Mouse (Mus musculus): Measurements from ENCODE around the gene Raver2.

Raver2 gene

DNA sequence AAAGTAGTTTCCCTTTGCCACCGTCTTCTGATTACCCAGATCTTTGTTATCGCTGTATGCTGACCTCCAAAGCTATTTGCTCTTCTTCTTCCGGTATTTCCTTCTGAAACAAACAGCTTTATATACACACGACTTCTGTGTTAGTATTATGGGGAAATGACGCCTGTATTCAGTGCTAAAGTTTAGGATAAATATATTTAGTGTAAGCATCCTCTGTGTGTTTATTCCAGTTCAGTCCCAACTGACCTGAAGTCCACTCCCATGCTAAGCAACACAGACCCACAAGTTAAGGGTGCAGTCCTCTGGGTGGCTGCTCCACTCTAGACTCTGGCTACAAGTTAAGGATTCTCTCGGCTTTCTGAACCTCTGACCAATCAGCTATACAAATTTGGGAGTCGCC, 52.2 kb downstream of the Raver2 start:
- no peak for DNase-seq

DNA sequence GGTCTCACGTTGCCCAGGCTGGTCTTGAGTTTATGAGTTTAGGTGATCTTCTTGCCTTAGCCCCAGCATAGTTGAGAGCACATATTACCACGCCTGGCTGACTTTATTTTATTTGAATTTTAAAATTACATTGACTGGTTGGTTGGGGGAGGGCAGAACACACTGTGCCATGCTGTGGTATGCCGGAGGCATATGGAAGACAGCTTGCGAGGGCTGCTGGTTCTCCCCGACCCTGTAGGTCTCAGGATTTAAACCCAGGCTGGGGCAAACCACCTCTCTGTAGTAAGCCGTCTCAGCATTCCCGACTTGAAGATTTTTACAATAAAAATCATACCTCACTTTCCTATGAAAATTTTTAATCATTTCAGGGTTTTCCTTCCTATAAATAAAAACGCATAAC, 66.2 kb downstream of the Raver2 start:
- DNase-seq, result no peak

DNA sequence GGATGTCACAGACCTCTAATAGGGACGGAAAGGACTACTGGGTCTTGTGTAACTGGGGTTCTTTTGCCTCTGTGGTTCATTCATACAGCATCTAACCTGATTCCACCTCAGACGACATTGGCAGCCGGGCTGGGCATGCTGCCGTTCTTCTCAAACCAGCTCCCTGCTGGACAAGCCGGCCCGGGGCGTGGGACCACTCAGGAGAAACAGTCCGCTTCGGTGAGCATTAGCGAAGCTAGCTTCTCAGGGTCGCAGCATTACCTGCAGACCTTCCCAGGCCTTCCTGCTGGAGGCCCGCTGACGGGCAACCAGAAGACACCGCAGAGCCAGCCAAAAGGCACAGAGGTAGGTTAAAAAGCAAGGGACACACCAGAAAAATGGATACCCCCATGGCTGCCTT, 67.1 kb downstream of the Raver2 start:
- no peak for DNase-seq

DNA sequence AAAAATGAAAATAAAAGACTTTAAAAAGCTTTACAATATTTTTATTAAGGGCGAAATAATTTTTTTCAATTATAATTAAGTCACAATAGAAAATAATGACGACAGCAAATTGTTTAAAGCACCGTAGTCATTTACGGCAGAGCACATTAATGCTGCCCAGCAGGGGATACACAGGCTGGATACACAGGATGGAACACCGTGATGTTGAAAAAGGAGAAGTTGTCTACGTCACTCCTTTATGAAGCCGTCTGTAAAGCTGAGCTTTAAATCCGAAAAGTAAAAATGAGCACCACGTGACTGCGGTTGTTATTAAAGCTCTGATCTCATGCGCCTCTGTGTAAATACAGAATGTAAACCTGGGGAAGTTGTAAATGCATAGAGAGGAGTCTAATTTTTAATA, 69.2 kb downstream of the Raver2 start:
- no peak for DNase-seq

DNA sequence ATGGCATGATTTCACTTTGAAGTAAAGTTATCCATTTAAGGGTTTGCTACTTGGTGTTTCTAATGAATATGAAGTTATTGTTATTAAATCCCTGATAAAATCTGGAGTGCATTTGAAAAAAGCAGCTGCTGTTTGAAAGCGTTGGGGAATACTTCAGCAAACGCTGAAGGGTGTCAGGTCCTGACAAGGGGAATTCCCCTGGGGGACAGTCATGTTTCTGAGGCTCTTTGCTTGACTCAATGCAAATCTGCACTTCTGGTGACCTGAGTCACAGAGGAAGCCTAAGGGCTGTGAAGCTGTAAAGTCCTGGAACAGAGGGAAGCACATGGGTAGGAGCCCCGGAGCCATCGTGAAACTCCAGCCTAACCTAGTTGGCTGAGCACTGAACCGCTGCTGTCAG, 73.0 kb downstream of the Raver2 start:
- DNase-seq, result no peak

- no peak for DNase-seq
Measured at GRCm38 (mm10) chr4:101143901-101144300, 75.1 kb downstream of the Raver2 start.

GRCm38 (mm10) chr4:101144361-101144760, 75.6 kb downstream of the Raver2 start:
- no peak for DNase-seq

- DNase-seq, result no peak
Measured at GRCm38 (mm10) chr4:101144790-101145189, 76.0 kb downstream of the Raver2 start.

- DNase-seq, result peak; percentile 32 to 67
Measured at GRCm38 (mm10) chr4:101146047-101146745, 77.4 kb downstream of the Raver2 start.

DNA sequence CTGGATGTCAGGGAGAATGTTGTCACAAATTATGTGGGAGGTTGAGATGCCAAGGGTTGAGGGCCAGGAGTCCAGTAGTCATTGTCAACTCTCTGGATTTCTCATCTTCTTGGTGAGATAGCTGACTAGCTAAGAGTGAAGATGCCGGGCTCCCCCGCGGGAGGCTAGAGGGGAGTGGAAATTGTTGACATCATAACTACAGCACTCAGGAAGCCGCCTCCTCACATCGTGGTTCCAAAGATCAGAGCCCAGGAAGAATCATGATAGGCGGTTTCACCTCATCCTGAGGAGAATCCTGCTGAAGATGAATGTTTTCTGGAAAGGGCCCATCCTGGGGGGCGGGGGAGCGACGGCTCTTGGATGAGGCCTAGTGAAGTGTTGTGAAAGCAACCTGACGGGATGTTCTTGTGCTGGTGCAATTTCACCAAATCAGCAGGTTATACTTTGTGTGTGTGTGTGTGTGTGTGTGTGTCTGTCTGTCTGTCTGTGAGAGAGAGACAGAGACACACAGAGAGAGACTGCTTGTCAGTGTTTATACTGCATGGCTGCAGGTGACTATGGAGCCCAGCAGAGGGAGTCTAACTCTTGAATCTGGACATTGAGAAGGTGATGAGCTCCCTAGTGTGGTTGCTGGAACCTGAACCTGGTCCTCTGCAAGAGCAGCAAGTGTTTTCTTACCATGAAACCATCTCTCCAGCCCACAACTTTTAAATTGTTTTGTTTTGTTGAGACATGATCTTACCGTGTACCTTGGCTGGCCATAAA, 78.3 kb downstream of the Raver2 start:
- no peak for DNase-seq

- no peak for DNase-seq
Measured at GRCm38 (mm10) chr4:101155541-101155940, 86.8 kb downstream of the Raver2 start.

- peak; percentile 62 to 71 for DNase-seq
Measured at GRCm38 (mm10) chr4:101157476-101157875, 88.7 kb downstream of the Raver2 start.

- DNase-seq, result no peak
Measured at GRCm38 (mm10) chr4:101158282-101158681, 89.5 kb downstream of the Raver2 start.

GRCm38 (mm10) chr4:101159191-101159764, 90.5 kb downstream of the Raver2 start:
- DNase-seq, result no peak

DNA sequence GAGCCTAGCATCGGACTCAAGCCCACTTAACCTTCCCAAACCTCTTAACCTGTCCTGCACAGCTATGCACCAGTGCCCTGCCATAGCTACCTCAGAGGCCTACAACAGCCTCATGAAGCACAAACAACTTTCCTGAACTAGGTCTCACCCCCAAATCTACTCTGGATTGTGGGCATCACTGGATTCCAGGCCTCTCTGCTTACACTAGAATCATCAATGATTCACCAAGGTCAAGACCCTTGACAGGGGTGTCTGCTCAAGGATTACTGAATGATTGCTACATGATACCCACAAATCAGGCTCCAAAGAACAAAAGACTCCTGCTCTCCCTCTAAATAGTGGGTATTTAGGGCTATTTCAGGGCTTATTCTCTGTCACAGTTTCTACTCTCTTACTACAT, 92.0 kb downstream of the Raver2 start:
- DNase-seq, result peak; percentile 37 to 45

DNA sequence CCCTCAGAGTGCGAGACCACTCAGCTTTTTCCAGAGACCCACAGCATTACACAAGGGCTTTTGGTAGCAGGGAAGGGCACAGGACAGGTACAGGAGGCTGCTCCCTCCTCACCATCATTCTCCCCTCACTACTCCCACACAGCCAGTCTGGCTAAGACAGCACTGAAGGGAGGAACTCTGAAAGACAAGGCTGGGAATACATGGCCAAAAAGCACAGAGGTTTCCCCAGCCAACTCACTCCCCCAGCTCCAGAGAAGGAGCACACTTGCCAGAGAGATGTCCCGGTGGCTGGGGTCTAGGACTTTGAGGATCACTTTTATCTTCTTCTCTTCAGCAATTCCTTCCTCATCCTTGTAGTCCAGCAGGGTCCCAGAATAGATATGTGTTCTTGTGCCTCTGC, 95.4 kb downstream of the Raver2 start:
- no peak for DNase-seq

- no peak for DNase-seq
Measured at GRCm38 (mm10) chr4:101164673-101165072, 95.9 kb downstream of the Raver2 start.

DNA sequence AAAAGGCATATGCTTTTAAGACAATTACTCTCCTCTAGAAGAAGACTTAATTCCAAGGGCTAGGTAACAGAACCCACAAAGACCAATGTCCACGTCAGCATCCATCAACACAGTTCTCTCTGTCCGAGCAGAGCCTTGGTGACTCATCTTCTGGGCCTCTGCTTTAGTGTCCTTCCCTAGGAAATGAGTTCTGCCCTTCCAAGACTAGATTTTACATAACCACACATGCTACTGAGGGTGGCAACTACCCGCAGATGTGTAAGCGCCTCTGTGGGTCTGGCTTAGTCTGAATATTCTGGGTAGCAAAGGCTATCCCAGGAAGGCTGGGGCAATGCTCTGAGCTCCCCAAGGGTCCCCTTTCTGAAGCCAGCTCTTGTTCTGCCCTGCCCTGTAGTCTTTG, 97.0 kb downstream of the Raver2 start:
- DNase-seq, result no peak

DNA sequence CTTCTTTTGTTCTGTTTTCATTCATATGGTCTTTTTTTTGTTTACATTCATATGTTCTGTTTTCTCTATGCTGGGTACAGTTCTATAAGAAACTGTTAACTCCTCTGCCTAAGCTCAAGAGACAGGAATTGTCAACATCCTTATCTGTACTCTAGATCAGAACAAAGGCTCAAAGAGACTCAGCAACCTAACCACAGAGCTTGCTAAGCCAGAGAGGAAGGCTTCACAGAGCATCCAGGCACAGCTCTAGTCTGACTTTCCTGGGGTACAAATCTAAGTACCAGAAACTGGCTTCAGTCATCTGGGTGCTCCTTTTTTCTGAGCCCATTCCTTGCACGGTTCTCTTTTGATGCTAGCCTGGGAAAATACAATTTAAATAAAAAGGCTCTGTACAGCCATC, 99.0 kb downstream of the Raver2 start:
- no peak for DNase-seq

- peak; percentile 45 to 59 for DNase-seq
Measured at GRCm38 (mm10) chr4:101168189-101168778, 99.5 kb downstream of the Raver2 start.

DNA sequence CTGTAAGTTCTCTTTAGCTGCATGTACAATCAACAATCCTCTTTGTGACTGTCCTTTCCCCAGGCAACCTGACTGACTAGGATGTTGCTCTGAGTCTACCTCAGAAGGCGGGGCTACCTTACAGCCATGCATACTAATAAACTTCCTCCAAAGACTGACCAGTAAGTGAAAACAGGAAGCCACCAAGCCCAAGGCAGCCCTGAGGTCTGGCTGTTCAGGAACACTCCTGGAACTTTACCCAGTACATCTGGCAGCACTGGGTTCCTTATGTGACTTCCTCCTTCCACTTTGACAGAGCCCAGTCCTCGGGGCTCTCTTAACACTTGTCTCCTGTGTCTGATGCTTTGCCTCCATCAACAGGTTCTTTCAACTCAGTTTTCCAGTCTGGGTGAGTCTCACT, 104.0 kb downstream of the Raver2 start:
- peak in 1 of 2 experiments; percentile 16 for DNase-seq

- no peak for DNase-seq
Measured at GRCm38 (mm10) chr4:101174916-101175625, 106.3 kb downstream of the Raver2 start.

DNA sequence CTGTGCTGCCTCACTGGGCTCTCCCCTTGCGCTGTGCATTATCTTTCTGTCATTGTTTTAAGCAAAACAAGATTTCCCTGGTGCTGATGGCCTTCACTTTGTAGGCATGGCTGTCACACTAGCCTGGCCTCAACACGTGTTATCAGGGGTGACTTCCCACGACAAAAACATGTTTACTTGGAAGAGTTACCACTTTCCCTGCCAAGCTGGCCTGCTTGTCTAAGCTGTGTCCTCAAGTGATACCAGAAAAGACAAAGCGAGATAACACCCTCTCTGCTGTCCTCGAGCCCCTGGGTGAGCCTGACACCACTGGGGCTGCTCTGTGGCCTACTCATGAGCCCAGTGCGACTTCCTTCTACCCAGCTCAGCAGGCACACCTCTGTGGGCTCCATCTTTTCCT, 107.3 kb downstream of the Raver2 start:
- DNase-seq, result no peak

All from kidney, adult 8-10 months (tissue).